Mouse (Mus musculus) cortical plate, adult 2 months (tissue): ENCODE data around the gene Slc41a2.

Experiments
- CTCF ChIP-seq: fragments of 200-500 bp; IDR thresholded peaks from 2 replicates; pipeline ENCODE4 v1.5.1; 2011; ENCODE audit warnings: mild to moderate bottlenecking, control low read depth, low read length; ENCODE audit not compliant: insufficient read depth; ENCODE audit errors: extremely low read depth
- POLR2A ChIP-seq: fragments of 200-500 bp; IDR thresholded peaks from 2 replicates; pipeline ENCODE4 v1.6.1; 2011; ENCODE audit warnings: mild to moderate bottlenecking, low read length, control low read depth; ENCODE audit not compliant: insufficient read depth; ENCODE audit errors: extremely low read depth

DNA sequence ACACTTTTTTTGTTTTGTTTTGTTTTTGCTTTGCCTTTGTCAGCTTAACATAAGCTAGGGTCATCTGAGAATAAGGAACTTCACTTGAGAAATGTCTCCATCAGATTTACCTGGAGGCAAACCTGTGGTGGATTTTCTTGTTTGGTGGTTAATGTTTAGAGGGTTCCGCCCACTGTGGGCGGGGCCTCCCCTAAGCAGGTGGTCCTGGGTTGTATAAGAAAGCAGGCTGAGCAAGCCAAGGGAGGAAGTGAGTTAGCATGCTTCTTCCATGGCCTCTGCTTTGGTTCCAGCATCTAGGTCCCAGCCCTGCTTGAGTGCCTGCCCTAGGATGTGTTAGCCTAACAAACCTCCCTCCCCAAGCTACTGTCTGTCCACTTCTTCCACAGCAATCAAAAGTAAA is 3.5 kb upstream of the Slc41a2 start:
- TF ChIP-seq CTCF = no peak
- TF ChIP-seq POLR2A = no peak
